Mouse (Mus musculus) kidney, postnatal 0 days (tissue): ENCODE measurements at regions not wholly inside any gene's neighbourhood (a gene's known extent, or its start where the extent isn't known, plus 50 kb on each side); places are given as distances from the start of the nearest gene placed in this dataset.

Experiments used
- ATAC-seq: fragments of 200-750 bp; cut with Nextera tagmentation; replicated peaks from 2 replicates; pipeline ENCODE4 v1.8.0; 2017; ENCODE audit warnings: low read depth, moderate number of reproducible peaks, moderate TSS enrichment, moderate library complexity; ENCODE audit not compliant: low FRiP score
- DNase-seq: peaks from one replicate; pipeline ENCODE4 v3.0.0-alpha.2; 2016; ENCODE audit warnings: low spot score
- H3K27ac ChIP-seq: fragments of 300-500 bp; sonication (generic); 2 replicates; pipeline ENCODE4 v1.5.1; 2014; ENCODE audit warnings: mild to moderate bottlenecking
- H3K27me3 ChIP-seq: fragments of 300-500 bp; sonication (generic); 2 replicates; pipeline ENCODE4 v1.6.1; 2014; ENCODE audit warnings: low read length, mixed read lengths; ENCODE audit not compliant: insufficient read depth
- H3K36me3 ChIP-seq: fragments of 300-500 bp; sonication (generic); 2 replicates; pipeline ENCODE4 v1.6.1; 2014; ENCODE audit warnings: low read length, mixed read lengths; ENCODE audit not compliant: insufficient read depth
- H3K4me1 ChIP-seq: fragments of 300-500 bp; sonication (generic); replicated peaks from 2 replicates; pipeline ENCODE4 v1.6.1; 2014; ENCODE audit warnings: antibody characterized with exemption, low read length, mixed read lengths; ENCODE audit not compliant: insufficient read depth
- H3K4me2 ChIP-seq: fragments of 300-500 bp; sonication (generic); 2 replicates; pipeline ENCODE4 v1.6.1; 2014; ENCODE audit warnings: mild to moderate bottlenecking, low read length, moderate library complexity, mixed read lengths
- H3K4me3 ChIP-seq: fragments of 300-500 bp; sonication (generic); replicated peaks from 2 replicates; pipeline ENCODE4 v1.5.1; 2014; ENCODE audit warnings: low read depth, low read length
- H3K9ac ChIP-seq: fragments of 300-500 bp; sonication (generic); 2 replicates; pipeline ENCODE4 v1.6.1; 2014; ENCODE audit warnings: low read depth, low read length
- H3K9me3 ChIP-seq: fragments of 300-500 bp; sonication (generic); replicated peaks from 2 replicates; pipeline ENCODE4 v1.6.1; 2016; ENCODE audit warnings: low read length, inconsistent platforms, mixed read lengths
- CTCF ChIP-seq: IDR thresholded peaks from 2 replicates; pipeline ENCODE4 v1.5.1; 2016; ENCODE audit warnings: antibody characterized with exemption, low read depth, mild to moderate bottlenecking, moderate library complexity
- WGBS: fragments of 180-500 bp; shearing (Covaris S2); extraction: QIAGEN DNeasy Blood & Tissue Kit; methylation state at CpG from one replicate; pipeline ENCODE4 v1.1.7; 2014; 5-methylcytosine and 5-hydroxymethylcytosine counted together

DNA sequence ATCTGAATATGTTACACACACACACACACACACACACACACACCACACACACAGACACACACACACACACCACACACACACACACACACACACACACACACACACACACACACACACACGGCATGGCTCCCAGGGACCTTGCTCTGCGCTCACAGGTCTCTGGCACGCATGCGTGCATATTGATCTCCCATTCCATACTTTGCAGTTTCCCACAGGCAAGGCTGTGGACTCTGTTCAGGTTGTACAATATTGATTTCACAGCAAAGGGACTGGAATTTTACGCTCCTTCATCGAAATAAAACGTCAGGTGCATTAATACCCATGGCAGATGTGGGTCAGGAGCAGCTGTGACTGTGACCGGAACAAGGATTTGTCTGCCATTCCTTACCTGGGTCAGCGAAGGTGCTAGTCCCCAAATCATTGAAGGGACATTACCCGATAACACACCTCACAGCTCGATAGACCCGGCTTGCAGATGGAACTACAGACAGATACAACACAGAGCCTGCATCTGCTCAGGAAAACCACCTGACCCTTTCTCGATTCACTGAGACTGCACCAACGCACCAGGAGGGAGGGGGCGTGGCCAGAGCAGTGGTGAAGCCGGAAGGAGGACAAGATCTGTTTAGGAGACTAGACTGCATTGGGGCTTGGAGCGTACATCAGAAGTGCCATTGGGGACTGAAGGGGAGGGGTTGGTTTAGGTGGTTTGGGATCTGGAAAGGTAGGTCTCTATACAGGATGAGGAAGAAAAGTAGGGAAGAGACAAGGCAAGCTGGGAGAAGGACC is 91.1 kb upstream of the Sulf2 start:
- DNase-seq, result no peak
- H3K9ac ChIP-seq, result no peak overlapping the region

DNA sequence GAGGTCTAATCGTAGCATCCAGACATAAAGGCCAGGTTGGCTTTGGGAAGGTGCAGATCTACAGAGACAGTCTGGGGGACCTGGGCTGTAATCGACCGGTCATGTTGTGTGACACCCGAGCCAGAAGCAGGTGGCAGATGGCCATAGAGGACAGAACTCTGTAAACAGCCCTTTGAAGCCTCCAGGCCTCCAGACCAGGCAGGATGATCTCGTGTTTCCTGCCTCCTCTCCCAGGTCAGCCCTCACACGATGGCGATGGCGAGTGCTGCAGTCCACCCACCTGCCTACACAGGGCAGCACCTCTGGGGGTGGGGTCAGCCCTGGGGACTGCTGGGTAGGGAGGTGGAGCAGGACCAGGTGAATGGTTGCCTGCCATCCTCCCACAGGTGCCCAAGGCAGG is 89.8 kb upstream of the Sulf2 start:
- H3K4me3 ChIP-seq, result no peak overlapping the region
- H3K4me2 ChIP-seq, result no peak overlapping the region
- 21% methylated on average over 8 of the region's 8 CpGs for WGBS
- ATAC-seq (no peak; the same call in 1 of the 2 replicates), DNase-seq (peak; percentile 31)
- peaks cover 5% of the 10 kb centered on the region; the same call in 1 of the 2 replicates for H3K4me1 ChIP-seq
- H3K27ac ChIP-seq, result no peak overlapping the region
- H3K9me3 ChIP-seq, result no peaks in the 10 kb centered on the region
- no peak for TF ChIP-seq CTCF
- H3K36me3 ChIP-seq, result no peaks in the 10 kb centered on the region
- no peaks in the 10 kb centered on the region; the same call in 1 of the 2 replicates for H3K27me3 ChIP-seq
- no peak overlapping the region for H3K9ac ChIP-seq

More for the DNA sequence above, 91.1 kb upstream of the Sulf2 start:
- TF ChIP-seq CTCF, result no peak
- WGBS, result 76% methylated on average over 17 of the region's 17 CpGs
- Histone ChIP-seq H3K4me1 (peaks cover 5% of the 10 kb centered on the region; the same call in 1 of the 2 replicates), H3K27me3 (no peaks in the 10 kb centered on the region; the same call in 1 of the 2 replicates), H3K4me3 (no peak overlapping the region), H3K27ac (no peak overlapping the region), H3K36me3 (no peaks in the 10 kb centered on the region), H3K9me3 (no peaks in the 10 kb centered on the region), H3K4me2 (no peak overlapping the region)
- ATAC-seq, result no peak

DNA sequence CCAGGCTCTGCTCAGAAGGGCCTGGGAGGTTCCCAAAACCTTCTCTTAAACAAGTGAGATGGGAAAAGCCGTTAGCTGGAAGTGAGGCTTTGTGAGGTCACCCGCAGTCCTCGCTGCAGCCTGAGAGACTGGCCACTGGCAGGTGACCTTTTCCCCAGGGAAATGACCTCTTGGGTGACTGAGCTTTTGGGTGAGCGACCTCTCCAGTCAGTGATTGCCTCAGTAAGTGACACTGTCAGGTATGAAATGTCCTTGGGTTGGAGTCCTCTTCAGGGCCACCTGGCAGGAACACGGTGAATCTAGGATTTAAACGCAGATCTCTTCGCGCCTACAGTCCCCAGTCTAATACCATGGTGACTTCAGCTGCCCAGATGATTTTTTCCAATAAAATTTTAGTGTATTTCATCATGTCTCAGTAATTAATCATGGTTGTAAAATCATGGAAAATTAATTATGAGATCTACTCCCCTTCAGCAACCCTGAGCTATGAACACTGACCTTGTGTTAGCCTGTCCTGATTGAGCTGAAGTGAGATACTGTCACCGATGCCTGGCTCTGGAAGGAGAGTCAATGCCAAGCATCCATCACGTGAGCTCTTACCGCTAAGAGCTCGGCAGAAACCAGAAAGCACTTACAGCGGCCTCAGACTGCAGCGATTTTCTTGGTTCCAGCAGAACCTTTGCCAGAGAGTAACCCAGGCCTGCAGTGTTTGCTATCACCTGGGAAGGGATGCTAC is 87.5 kb upstream of the Sulf2 start:
- ATAC-seq, result no peak
- no peaks in the 10 kb centered on the region for H3K27me3 ChIP-seq
- no peak for DNase-seq
- no peaks in the 10 kb centered on the region for H3K4me1 ChIP-seq
- H3K9ac ChIP-seq, result no peak overlapping the region
- H3K4me3 ChIP-seq, result no peak overlapping the region
- no peak overlapping the region for H3K27ac ChIP-seq
- no peak overlapping the region for H3K4me2 ChIP-seq
- no peaks in the 10 kb centered on the region for H3K9me3 ChIP-seq
- WGBS, result 69% methylated on average over 14 of the region's 14 CpGs
- no peaks in the 10 kb centered on the region for H3K36me3 ChIP-seq
- TF ChIP-seq CTCF, result no peak

DNA sequence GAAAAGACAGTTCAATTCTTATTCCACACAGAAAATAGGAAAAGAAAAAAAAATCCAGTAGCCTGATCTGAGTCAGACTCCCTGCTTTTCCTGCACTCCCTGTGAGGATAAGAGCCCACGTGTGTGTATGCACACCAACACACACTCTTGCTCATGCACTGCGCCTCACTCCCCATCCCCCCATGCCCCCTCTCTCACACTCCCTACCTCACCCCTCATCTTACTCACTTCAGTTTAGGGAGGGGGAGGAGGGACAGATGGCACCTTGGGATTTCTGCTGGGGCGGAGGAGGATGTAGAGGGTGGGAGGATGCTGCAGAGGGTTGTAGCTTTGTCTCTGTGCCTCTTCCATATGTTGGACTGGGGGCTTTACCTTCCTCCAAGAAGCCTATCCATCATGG is 85.8 kb upstream of the Sulf2 start:
- WGBS, result 91% methylated on average over 3 of the region's 3 CpGs
- H3K4me2 ChIP-seq, result no peak overlapping the region
- no peaks in the 10 kb centered on the region for H3K27me3 ChIP-seq
- TF ChIP-seq CTCF, result no peak
- no peaks in the 10 kb centered on the region; the same call in 1 of the 2 replicates for H3K4me1 ChIP-seq
- no peak overlapping the region for H3K27ac ChIP-seq
- ATAC-seq (no peak), DNase-seq (no peak)
- H3K36me3 ChIP-seq, result no peaks in the 10 kb centered on the region
- no peak overlapping the region for H3K4me3 ChIP-seq
- no peak overlapping the region for H3K9ac ChIP-seq
- H3K9me3 ChIP-seq, result no peaks in the 10 kb centered on the region

DNA sequence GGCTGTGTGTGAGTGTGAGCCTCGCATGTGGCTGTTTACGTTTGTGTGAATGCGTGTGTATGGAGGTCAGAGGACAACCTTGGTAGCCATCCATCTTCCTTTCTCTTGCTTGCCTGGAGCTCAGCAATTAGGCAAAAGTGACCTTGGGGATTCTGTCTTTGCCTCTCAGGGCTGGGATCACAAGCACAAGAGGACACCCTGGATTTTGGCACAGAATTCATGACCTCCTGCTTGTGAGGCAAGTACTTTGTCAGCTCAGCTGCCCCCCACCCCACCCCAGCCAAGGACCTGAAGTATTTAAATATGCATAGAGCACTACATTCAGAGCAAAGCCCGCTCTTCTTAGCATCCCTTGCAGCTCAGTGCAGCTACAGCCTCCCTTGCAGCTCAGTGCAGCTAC is 84.6 kb upstream of the Sulf2 start:
- TF ChIP-seq CTCF, result no peak
- Histone ChIP-seq H3K4me2 (no peak overlapping the region), H3K27me3 (no peaks in the 10 kb centered on the region), H3K9me3 (no peaks in the 10 kb centered on the region), H3K27ac (no peak overlapping the region), H3K4me3 (no peak overlapping the region), H3K36me3 (no peaks in the 10 kb centered on the region), H3K9ac (no peak overlapping the region), H3K4me1 (no peaks in the 10 kb centered on the region; the same call in 1 of the 2 replicates)
- DNase-seq, result no peak
- ATAC-seq, result no peak
- 71% methylated on average over 4 of the region's 4 CpGs for WGBS

DNA sequence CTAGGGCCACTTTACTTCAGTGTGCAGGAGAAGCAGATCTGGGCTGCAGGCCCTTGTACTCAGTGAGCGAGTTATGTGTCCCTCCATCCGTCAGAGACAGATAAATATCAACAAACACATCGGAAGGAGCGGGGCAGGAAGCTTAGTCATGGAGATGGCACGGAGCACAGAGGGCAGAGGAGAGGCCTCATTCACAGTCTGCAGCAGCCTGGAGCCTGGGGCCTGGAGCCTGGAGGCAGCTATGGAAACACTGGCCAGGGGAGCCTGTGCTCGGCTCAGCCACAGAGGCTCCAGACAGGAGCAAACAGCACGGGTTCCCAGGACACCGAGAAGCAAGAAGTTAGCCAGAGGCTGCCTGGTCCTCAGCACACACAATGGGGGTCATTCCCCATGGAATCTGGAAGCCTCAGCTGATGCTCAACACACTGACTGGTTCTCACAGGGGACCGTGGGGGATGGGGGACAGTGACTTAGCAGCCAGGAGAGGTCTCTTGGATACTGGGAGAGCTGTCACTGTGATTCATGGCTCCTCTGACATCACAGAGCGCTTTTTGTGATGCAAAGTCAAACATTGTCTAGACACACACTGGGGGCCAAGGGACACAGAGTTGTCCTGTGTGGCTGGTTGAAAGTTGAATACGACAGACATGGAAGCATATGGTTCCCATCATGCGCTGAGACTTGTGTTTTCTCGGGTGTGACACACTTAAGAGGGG is 82.2 kb upstream of the Sulf2 start:
- 28% methylated on average over 13 of the region's 13 CpGs for WGBS
- Histone ChIP-seq H3K4me3 (no peak overlapping the region), H3K9ac (no peak overlapping the region), H3K27ac (no peak overlapping the region), H3K4me2 (no peak overlapping the region), H3K27me3 (no peaks in the 10 kb centered on the region), H3K36me3 (no peaks in the 10 kb centered on the region), H3K4me1 (no peaks in the 10 kb centered on the region; the same call in 1 of the 2 replicates), H3K9me3 (no peaks in the 10 kb centered on the region)
- no peak for TF ChIP-seq CTCF
- DNase-seq, result peak; percentile 47
- no peak for ATAC-seq
